In the genomic region with DNA sequence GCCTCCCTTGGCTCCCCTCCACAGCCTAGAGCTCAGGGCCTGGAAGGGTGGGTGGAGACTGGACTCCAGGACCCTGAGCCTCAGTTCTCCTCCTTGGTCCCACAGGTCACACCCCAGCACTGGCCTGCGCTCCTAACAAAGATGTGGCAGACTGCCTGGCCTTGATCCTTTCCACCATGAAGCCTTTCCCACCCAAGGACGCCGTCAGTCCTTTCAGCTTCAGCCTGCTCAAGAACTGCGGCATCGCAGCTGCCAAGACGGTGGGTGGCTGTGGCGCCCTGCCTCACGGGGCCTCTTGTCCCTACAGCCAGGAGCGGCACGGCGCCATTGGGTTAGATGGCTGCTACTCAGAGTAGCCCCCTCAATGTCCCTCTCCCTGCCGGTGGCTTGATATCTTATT, we compare ENCODE assay signal across 14 mouse cellular contexts. TPM values are rescaled to one million over a fixed set of nuclear protein-coding genes. Genes with fewer than 3 reads are reported as not detected.
"Had no signal": no experiment of that assay in that cellular context is flagged by ENCODE, and none has a peak within 500 bp of the region (broad histone marks: within the 10 kb centered on the region; RNA-seq: fewer than 3 reads in every experiment).

No protein-coding gene starts in this region.

- H3K4me2 ChIP-seq: limb, embryonic 15.5 days; liver, embryonic 12.5 days; lung, embryonic 15.5 days; midbrain, embryonic 11.5 days had no signal

- ATAC-seq: liver, embryonic 12.5 days; midbrain, embryonic 16.5 days had no signal

- H3K27ac ChIP-seq: limb, embryonic 15.5 days; liver, embryonic 12.5 days; lung, embryonic 15.5 days; macrophage had no signal

- DNase-seq: kidney, adult 2 months; kidney, postnatal 36 days; layer of hippocampus, adult 9-11 months; layer of hippocampus, postnatal 36 days; lung, postnatal 14 days; right cerebral cortex, postnatal 14 days; thymus, postnatal 36 days had no signal

- H3K4me1 ChIP-seq: lung, embryonic 15.5 days had no signal

- H3K9me3 ChIP-seq: limb, embryonic 15.5 days; liver, embryonic 12.5 days; lung, embryonic 15.5 days; megakaryocyte, embryonic 14.5 days had no signal

- H3K27me3 ChIP-seq: limb, embryonic 15.5 days; liver, embryonic 12.5 days; lung, embryonic 15.5 days; megakaryocyte, embryonic 14.5 days had no signal

- H3K4me3 ChIP-seq: limb, embryonic 15.5 days; liver, embryonic 12.5 days; lung, embryonic 15.5 days; megakaryocyte, embryonic 14.5 days had no signal

- H3K9ac ChIP-seq: limb, embryonic 15.5 days; liver, embryonic 12.5 days; lung, embryonic 15.5 days had no signal

RNA-seq across cellular contexts. Expression of a gene that starts 10.7 kb away (rescaled TPM):
- total RNA-seq: layer of hippocampus, postnatal 36 days had no signal
- polyA plus RNA-seq: macrophage; midbrain, embryonic 11.5 days; midbrain, embryonic 16.5 days had no signal
